Mouse (Mus musculus) CD4-positive naive resting alpha-beta T cell, adult 76 days (primary cell): ENCODE results near the gene Usp42. TPM values are rescaled to one million over a fixed set of nuclear protein-coding genes. Genes with fewer than 3 reads are reported as not detected.

Experiments used
- total RNA-seq: library from RNA; stranded (reverse); gene quantifications from one replicate; pipeline ENCODE4 v1.2.4, GENCODE M21; 2023

The Usp42 gene
- 38.0 TPM for total RNA-seq

GRCm38 (mm10) chr5:143732180-143732891 lies at the start of gene Usp42:
Usp42 (minus strand) TSS chr5:143732280.

Other genes with a start within 250 kb of the Usp42 start
- 277 TPM for gene Rac1, start 204.2 kb downstream of the Usp42 start, total RNA-seq
- 42.6 TPM for gene Cyth3, start 109.8 kb downstream of the Usp42 start, total RNA-seq
- 41.9 TPM for gene Eif2ak1, start 85.5 kb upstream of the Usp42 start, total RNA-seq
- 0.32 TPM for gene Ankrd61, start 165.4 kb upstream of the Usp42 start, total RNA-seq
- gene Aimp2, start 177.6 kb upstream of the Usp42 start, total RNA-seq: 20.6 TPM
- 36.9 TPM for gene Pms2, start 177.7 kb upstream of the Usp42 start, total RNA-seq
- 3.1 TPM for gene Gm42421, start 195.9 kb upstream of the Usp42 start, total RNA-seq
- 0.38 TPM for gene Rsph10b, start 200.8 kb upstream of the Usp42 start, total RNA-seq